Mouse (Mus musculus): ENCODE data around the gene Angel1. TPM values are rescaled to one million over a fixed set of nuclear protein-coding genes. Genes with fewer than 3 reads are reported as not detected.
A peak's percentile ranks its signal among the peaks of the same experiment; 100 is the strongest.

Angel1 gene
- total RNA-seq (2015) (3.1 TPM in 2 replicates), total RNA-seq (2017) (0.62 and 2.7 TPM in 2 replicates)

- ATAC-seq (replicated peaks; ENCODE audit: poor library complexity): peak; percentile 99
Observed at GRCm38 (mm10) chr12:86726120-86726640, at the start of gene Angel1. TSS of gene Angel1 (minus strand) at chr12:86726460.

GRCm38 (mm10) chr12:86775561-86776280 is 49.5 kb upstream of the Angel1 start:
- no peak for ATAC-seq (replicated peaks; ENCODE audit: poor library complexity)

GRCm38 (mm10) chr12:86772551-86772950 is 46.3 kb upstream of the Angel1 start:
- ATAC-seq (replicated peaks; ENCODE audit: poor library complexity): no peak

GRCm38 (mm10) chr12:86771823-86772427 is 45.7 kb upstream of the Angel1 start:
- ATAC-seq (replicated peaks; ENCODE audit: poor library complexity): peak; percentile 87

- ATAC-seq (replicated peaks; ENCODE audit: poor library complexity): no peak
Observed at GRCm38 (mm10) chr12:86770927-86771326, 44.7 kb upstream of the Angel1 start.

- no peak for ATAC-seq (replicated peaks; ENCODE audit: poor library complexity)
Observed at GRCm38 (mm10) chr12:86770261-86770670, 44.0 kb upstream of the Angel1 start.

GRCm38 (mm10) chr12:86769819-86770218 is 43.6 kb upstream of the Angel1 start:
- no peak for ATAC-seq (replicated peaks; ENCODE audit: poor library complexity)

GRCm38 (mm10) chr12:86768986-86769580 is 42.8 kb upstream of the Angel1 start:
- peak; percentile 83 for ATAC-seq (replicated peaks; ENCODE audit: poor library complexity)

- ATAC-seq (replicated peaks; ENCODE audit: poor library complexity): peak; percentile 78
Observed at GRCm38 (mm10) chr12:86767868-86768631, 41.8 kb upstream of the Angel1 start.

- ATAC-seq (replicated peaks; ENCODE audit: poor library complexity): no peak
Observed at GRCm38 (mm10) chr12:86766467-86766866, 40.2 kb upstream of the Angel1 start.

- no peak for ATAC-seq (replicated peaks; ENCODE audit: poor library complexity)
Observed at GRCm38 (mm10) chr12:86764060-86764459, 37.8 kb upstream of the Angel1 start.

GRCm38 (mm10) chr12:86761036-86761435 is 34.8 kb upstream of the Angel1 start:
- ATAC-seq (replicated peaks; ENCODE audit: poor library complexity): no peak

- no peak for ATAC-seq (replicated peaks; ENCODE audit: poor library complexity)
Observed at GRCm38 (mm10) chr12:86734319-86734810, 8.1 kb upstream of the Angel1 start, which contains the start of gene Lrrc74a. TSS of gene Lrrc74a (plus strand) at chr12:86734369.

- ATAC-seq (replicated peaks; ENCODE audit: poor library complexity): peak; percentile 20; the same call in 1 of the 2 replicates
Observed at GRCm38 (mm10) chr12:86725706-86726105, 554 bp downstream of the Angel1 start.

- no peak for ATAC-seq (replicated peaks; ENCODE audit: poor library complexity)
Observed at GRCm38 (mm10) chr12:86724300-86724699, 2.0 kb downstream of the Angel1 start.

- no peak for ATAC-seq (replicated peaks; ENCODE audit: poor library complexity)
Observed at GRCm38 (mm10) chr12:86721453-86721852, 4.8 kb downstream of the Angel1 start.

GRCm38 (mm10) chr12:86719961-86720639 is 6.2 kb downstream of the Angel1 start:
- no peak for ATAC-seq (replicated peaks; ENCODE audit: poor library complexity)

GRCm38 (mm10) chr12:86716962-86717361 is 9.3 kb downstream of the Angel1 start:
- no peak for ATAC-seq (replicated peaks; ENCODE audit: poor library complexity)

GRCm38 (mm10) chr12:86715401-86715800 is 10.9 kb downstream of the Angel1 start:
- peak; percentile 48 for ATAC-seq (replicated peaks; ENCODE audit: poor library complexity)

GRCm38 (mm10) chr12:86714026-86714425 is 12.2 kb downstream of the Angel1 start:
- peak; percentile 96 for ATAC-seq (replicated peaks; ENCODE audit: poor library complexity)

All from megakaryocyte progenitor cell, adult 5-6 weeks (primary cell).